ENCODE assay signal across 8 mouse cellular contexts in the genomic region with DNA sequence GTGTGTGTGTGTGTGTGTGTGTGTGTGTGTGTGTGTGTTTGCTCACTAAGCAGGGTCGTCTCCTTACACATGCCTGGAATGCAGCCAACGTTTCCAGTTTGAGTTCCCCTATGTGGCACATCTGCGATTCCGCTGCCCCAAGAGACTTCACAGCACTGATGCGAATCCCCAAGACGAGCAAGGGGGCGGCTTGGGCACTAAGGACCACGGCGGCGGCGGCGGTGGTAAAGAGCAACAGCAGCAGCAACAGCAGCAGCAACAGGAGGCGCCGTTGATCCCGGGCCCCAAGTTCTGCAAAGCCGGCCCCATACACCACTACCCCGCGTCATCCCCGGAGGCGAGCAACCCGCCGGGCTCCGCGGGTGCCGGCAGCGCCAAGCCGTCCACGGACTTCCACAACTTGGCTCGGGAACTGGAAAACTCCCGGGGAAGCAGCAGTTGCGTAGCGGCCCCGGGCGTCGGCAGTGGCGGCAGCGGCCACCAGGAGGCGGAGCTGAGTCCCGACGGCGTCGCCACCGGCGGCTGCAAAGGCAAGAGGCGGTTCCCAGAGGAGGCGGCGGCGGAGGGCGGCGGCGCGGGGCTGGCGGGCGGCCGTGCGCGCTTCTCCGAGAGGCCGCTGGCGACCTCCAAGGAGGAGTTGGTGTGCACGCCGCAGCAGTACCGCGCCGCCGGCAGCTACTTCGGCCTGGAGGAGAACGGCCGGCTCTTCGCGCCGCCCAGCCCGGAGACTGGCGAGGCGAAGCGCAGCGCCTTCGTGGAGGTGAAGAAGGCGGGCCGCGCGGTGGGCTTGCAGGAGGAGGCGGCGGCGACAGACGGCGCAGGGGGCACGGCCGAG. TPM values are rescaled to one million over a fixed set of nuclear protein-coding genes. Genes with fewer than 3 reads are reported as not detected.
DNase-seq lines count a peak whose midpoint lies in the region; ATAC-seq and TF ChIP-seq lines count a peak whose summit lies in the region.

No protein-coding gene starts in this region.

- TF ChIP-seq CTCF in forebrain, postnatal 0 days (IDR thresholded peaks at IDR 0.05; ENCODE audit: low read depth) = peak; percentile 83

- H3K4me1 ChIP-seq in forebrain, postnatal 0 days (ENCODE audit: insufficient read depth) = peaks cover 11% of the 10 kb centered on the region; the same call in 1 of the 2 replicates
- peaks cover 69% of the 10 kb centered on the region for H3K4me1 ChIP-seq in hindbrain, embryonic 10.5 days (replicated peaks)

- H3K36me3 ChIP-seq in forebrain, postnatal 0 days (ENCODE audit: insufficient read depth) = no peaks in the 10 kb centered on the region
- H3K36me3 ChIP-seq in hindbrain, embryonic 10.5 days = no peaks in the 10 kb centered on the region

- peak overlapping the region; percentile 51 for H3K4me3 ChIP-seq in forebrain, postnatal 0 days (ENCODE audit: low read depth, low read length)
- peak overlapping the region; percentile 66 for H3K4me3 ChIP-seq in hindbrain, embryonic 10.5 days

- DNase-seq in ES-CJ7 (ENCODE audit: low read depth, low spot score) = peak; percentile 75
- peak; percentile 79 to 91 for DNase-seq in cerebellum, adult 18-20 months
- peak; percentile 90 for DNase-seq in forebrain, postnatal 0 days
- DNase-seq in hindbrain, embryonic 10.5 days (ENCODE audit: low spot score) = peak; percentile 90
- peak; percentile 78 to 83 for DNase-seq in layer of hippocampus, postnatal 36 days
- DNase-seq in lung, postnatal 25 days (ENCODE audit: low spot score) = peak; percentile 85
- peak; percentile 91 for DNase-seq in retina, postnatal 1 day
- peak; percentile 73 to 74 for DNase-seq in thymus, postnatal 36 days

- WGBS in forebrain, postnatal 0 days = 2% methylated on average over 58 of the region's 89 CpGs
- WGBS in hindbrain, embryonic 10.5 days = under 1% methylated on average over 89 of the region's 89 CpGs

- H3K9me3 ChIP-seq in forebrain, postnatal 0 days (ENCODE audit: low read length) = no peaks in the 10 kb centered on the region
- H3K9me3 ChIP-seq in hindbrain, embryonic 10.5 days = no peaks in the 10 kb centered on the region

- peak overlapping the region; percentile 69 for H3K27ac ChIP-seq in forebrain, postnatal 0 days (ENCODE audit: low read depth, low read length)
- H3K27ac ChIP-seq in hindbrain, embryonic 10.5 days = peak overlapping the region; percentile 85

- H3K27me3 ChIP-seq in forebrain, postnatal 0 days (ENCODE audit: insufficient read depth, low read length) = peaks cover 42% of the 10 kb centered on the region
- H3K27me3 ChIP-seq in hindbrain, embryonic 10.5 days (ENCODE audit: insufficient read depth, poor library complexity, severe bottlenecking) = peaks cover 100% of the 10 kb centered on the region

- ATAC-seq in forebrain, postnatal 0 days = peak; percentile 66

- peak overlapping the region; percentile 55 for H3K9ac ChIP-seq in forebrain, postnatal 0 days

- H3K4me2 ChIP-seq in forebrain, postnatal 0 days (ENCODE audit: low read depth) = peak overlapping the region; percentile 83

RNA-seq across cellular contexts. Expression of a gene that starts 18.2 kb away (rescaled TPM):
- 17.5 and 25.6 TPM in 2 replicates for total RNA-seq in forebrain, postnatal 0 days (2014; rRNA removed)
- 1.8 and 2.4 TPM in 2 replicates for polyA plus RNA-seq in forebrain, postnatal 0 days (2015; fragmentation: Nextera tagmentation; extraction: Ambion mirVana)
- 0.45 and 0.92 TPM in 2 replicates for polyA plus RNA-seq in hindbrain, embryonic 10.5 days (2016; fragmentation: Nextera tagmentation; extraction: Ambion mirVana)
- 100 to 1,000 TPM in 1 of 2 experiments, 10 to 100 TPM in 1; 88.7 to 101 TPM for total RNA-seq in layer of hippocampus, postnatal 36 days (2021)

Comparison
In these comparisons a context has a peak if more than half of its experiments do, and no peak if none do; other contexts are left out.
1. Peak in every context shown above with its lines: DNase-seq, ATAC-seq, H3K4me3 ChIP-seq and H3K27ac ChIP-seq.